Mouse (Mus musculus): ENCODE measurements around the gene Smagp.

Smagp gene

DNA sequence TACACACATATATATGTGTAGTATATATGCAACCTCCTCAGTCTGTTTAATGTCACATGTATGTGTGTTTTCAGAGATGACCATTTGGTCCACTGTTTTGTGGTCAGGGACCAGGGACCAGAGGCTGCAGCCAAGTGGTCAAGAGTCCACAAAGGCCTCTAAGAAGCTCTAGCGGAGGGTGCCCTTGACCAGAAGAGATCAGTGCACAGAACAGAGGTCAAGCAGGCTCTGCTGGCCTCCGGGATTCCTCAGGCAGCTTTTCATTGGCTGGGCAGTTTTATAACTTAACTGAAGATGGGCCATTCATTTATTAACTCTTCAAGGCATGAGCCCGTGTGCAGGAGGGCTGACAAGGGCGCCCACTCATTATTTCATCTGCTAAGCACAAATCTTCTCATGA, 49.6 kb downstream of the Smagp start:
- no peak for DNase-seq

DNA sequence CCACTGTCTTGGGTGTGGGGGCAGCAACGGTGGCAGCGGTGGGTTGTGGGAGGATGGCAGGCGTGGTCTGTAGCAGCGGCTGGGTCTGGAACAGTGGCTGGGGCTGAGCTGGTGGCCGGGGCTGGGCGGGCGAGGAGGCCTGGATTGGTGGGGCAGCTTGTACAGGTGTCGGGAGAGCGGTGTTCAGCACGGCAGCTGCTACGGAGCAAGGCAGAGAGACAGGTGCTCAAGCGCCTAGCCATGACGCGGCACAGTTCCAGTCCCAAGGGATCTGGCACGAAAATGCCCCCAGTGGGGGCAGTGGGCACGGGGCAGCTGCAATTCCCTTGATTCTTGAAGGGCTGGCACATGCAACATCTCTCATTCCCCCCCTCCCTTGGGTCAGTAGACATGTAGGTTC, 50.8 kb downstream of the Smagp start:
- no peak for DNase-seq

DNA sequence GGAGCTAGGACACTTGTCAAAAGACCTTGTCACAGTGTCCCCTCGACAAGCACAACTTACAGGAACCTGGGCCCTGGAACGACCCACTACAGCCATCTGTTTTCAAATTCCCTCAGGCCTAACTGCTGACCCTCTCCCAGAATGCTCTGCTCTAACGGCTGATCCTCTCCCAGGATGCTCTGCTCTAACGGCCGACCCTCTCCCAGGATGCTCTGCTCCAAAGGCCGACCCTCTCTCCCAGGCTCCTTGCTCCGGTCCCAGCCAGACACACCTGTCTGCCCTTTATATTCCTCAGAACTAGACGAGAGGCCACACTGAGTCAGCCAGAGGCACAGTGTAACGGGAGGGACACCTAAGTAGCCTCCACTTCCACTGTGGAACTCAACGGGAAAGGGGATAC, 56.6 kb downstream of the Smagp start:
- no peak for DNase-seq

DNA sequence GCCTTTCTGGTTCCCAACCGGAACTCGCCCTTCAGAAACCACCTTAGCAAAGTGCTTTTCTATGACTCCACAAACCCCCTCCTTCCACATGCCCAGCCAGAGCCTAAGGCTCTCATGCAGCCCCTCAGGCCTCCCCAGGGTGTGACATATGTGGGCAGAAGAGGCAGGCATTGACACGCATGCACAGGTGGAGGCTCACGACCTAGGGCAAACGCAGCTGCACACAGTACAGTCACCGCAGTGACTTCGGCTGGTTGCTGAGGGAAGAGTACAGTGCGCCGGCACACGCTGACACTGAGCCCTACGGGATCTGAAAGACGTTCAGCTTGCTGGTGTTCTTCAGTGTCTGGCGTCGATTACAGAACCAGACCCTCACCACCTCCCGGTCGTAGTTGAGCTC, 58.8 kb downstream of the Smagp start:
- DNase-seq: no peak

DNA sequence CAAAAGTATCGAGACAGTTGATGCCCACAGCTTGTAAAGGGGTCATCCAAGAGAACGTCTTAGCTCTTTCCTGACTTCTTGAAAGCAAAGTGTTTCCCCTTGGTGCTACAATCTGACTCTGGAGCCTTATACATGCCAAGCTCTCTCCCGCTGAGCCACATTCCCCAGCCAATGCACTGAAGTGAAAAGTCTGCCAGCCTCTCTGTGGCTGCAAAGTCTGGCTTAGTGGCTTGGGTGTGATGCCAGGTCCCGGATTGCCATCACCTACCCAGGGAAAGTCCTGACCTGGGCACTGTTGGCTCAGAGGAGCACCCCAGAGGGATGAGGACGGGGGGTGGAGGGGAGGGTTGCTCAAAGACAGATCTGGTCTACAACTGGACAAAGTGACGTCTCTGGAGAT, 59.9 kb downstream of the Smagp start:
- DNase-seq: no peak

DNA sequence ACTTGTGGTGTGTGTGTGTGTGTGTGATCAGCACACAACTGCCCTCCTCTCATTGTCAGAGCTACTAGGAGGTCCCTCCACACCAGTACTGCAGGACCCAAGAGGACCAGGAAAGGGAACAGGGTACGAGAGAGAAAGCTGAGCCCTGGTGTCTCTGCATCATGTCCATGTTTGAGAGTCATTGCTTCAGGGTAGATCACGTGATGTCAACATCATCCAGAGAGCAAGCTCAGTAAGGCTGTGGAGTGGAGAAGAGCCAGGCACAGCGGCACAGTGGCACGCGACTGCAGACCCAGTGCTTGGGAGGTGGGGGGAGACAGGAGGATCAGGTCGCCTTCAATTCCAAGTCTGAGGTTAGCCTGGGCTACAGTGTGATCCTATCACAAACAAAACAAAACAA, 60.3 kb downstream of the Smagp start:
- DNase-seq: no peak

DNA sequence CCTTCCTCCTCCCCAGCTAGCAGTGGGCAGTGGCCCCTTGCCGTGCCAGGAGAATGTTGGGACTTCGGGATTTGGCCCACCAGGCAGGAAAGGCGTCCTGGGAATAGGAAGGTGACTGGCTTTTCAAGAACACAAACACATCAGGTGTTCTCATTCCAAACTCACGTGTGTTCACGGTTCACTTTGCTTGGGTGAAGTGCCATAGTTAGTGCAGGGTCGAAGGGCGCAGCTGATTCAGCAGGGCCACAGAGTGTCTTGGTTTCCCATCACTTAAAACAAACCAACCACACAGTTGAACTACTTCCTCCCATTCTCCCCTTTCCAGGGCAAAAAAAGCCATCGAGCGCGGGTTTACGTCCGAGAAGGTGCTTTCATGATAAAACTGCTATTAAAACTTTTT, 61.4 kb downstream of the Smagp start:
- no peak for DNase-seq

DNA sequence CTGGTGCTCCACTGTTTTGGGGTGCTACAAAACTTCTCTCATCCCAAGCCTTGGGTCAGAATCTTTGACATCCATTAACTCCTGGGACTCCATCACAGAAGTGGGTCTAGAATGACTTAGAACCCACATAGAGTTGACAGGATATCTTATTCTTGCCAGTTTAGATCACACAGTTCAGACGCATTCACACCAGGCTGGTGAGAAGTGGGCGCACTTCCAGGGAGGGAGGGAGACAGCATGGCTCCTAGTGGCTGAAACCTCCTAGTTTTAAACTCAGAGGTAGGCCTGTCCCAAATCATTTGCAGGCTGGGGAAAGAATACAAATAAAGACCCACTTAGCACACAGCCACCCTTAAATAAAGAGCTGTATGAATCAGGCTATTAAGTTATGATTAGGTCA, 62.4 kb downstream of the Smagp start:
- DNase-seq: peak; percentile 19

DNA sequence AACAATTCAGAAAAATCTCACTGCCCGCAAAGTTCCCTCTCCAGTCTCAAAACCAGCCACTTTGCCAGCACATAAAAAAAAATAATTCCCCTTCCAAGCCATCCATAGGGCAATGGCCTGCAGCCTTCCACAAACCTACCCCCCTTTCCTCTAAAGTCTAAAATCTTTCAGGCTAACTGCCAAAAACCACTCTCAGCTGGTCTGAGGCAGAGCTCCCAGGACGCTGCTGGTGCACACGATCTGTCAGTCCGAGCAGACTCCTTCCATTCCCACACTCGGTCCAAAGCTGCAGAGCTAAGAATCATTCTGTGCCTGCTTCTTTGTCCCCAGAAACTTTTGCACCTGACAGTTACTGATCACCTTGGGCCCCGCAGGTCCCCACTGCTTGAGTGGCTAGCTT, 62.8 kb downstream of the Smagp start:
- no peak for DNase-seq
